Mouse (Mus musculus) liver, embryonic 16.5 days (tissue): ENCODE results near the gene Ttll7. TPM values are rescaled to one million over a fixed set of nuclear protein-coding genes. Genes with fewer than 3 reads are reported as not detected.

ENCODE experiments used
- ATAC-seq: fragments of 200-750 bp; cut with Nextera tagmentation; 2 replicates; pipeline ENCODE4 v1.8.0; 2017; ENCODE audit warnings: low read depth, mild to moderate bottlenecking, moderate number of reproducible peaks, moderate library complexity
- H3K27ac ChIP-seq: fragments of 300-500 bp; sonication (generic); 2 replicates; pipeline ENCODE4 v1.5.1; 2014; ENCODE audit warnings: mild to moderate bottlenecking, low read length
- H3K27me3 ChIP-seq: fragments of 300-500 bp; sonication (generic); 2 replicates; pipeline ENCODE4 v1.6.1; 2014; ENCODE audit warnings: low read depth, low read length, mixed read lengths; ENCODE audit not compliant: control insufficient read depth, insufficient read depth
- H3K36me3 ChIP-seq: fragments of 300-500 bp; sonication (generic); 2 replicates; pipeline ENCODE4 v1.6.1; 2014; ENCODE audit warnings: mild to moderate bottlenecking; ENCODE audit not compliant: control insufficient read depth, insufficient read depth
- H3K4me1 ChIP-seq: fragments of 300-500 bp; sonication (generic); 2 replicates; pipeline ENCODE4 v1.6.1; 2014; ENCODE audit warnings: low read depth, low read length, mixed read lengths; ENCODE audit not compliant: control insufficient read depth
- H3K4me2 ChIP-seq: fragments of 300-500 bp; sonication (generic); 2 replicates; pipeline ENCODE4 v1.6.1; 2014; ENCODE audit warnings: low read depth, low read length, mixed read lengths
- H3K4me3 ChIP-seq: fragments of 300-500 bp; sonication (generic); 2 replicates; pipeline ENCODE4 v1.5.1; 2014; ENCODE audit warnings: low read depth, mild to moderate bottlenecking, low read length
- H3K9ac ChIP-seq: fragments of 300-500 bp; sonication (generic); 2 replicates; pipeline ENCODE4 v1.6.1; 2014; ENCODE audit warnings: low read depth, low read length
- H3K9me3 ChIP-seq: fragments of 300-500 bp; sonication (generic); replicated peaks from 2 replicates; pipeline ENCODE4 v1.6.1; 2016; ENCODE audit warnings: low read length; ENCODE audit not compliant: control insufficient read depth
- WGBS: fragments of 180-500 bp; shearing (Covaris S2); extraction: QIAGEN DNeasy Blood & Tissue Kit; methylation state at CpG from one replicate; pipeline ENCODE4 v1.1.7; 2014; ENCODE audit not compliant: insufficient replicate concordance; 5-methylcytosine and 5-hydroxymethylcytosine counted together
- polyA plus RNA-seq: library from polyadenylated mRNA; unstranded; fragments of >200 nt; fragmentation: Nextera tagmentation; extraction: Ambion mirVana; gene quantifications from 2 replicates; pipeline ENCODE4 v1.2.1, GENCODE M21; 2015

Ttll7 gene
- polyA plus RNA-seq, 1 experiment from 2014 or later = 0.48 TPM

GRCm38 (mm10) chr3:146945887-146946286 is 93.7 kb downstream of the Ttll7 start:
- Histone ChIP-seq H3K36me3 (no peaks in the 10 kb centered on the region), H3K4me3 (peak overlapping the region; percentile 41), H3K27ac (no peak overlapping the region), H3K27me3 (no peaks in the 10 kb centered on the region), H3K4me1 (no peaks in the 10 kb centered on the region), H3K4me2 (peak overlapping the region; percentile 64), H3K9me3 (no peaks in the 10 kb centered on the region), H3K9ac (no peak overlapping the region)
- no peak for ATAC-seq
- WGBS = under 1% methylated on average over 13 of the region's 13 CpGs

- no peak overlapping the region for H3K4me2 ChIP-seq
- ATAC-seq = no peak
- whole genome bisulfite sequencing = 63% methylated on average over 8 of the region's 8 CpGs
- H3K9me3 ChIP-seq = no peaks in the 10 kb centered on the region
- no peak overlapping the region for H3K27ac ChIP-seq
- no peaks in the 10 kb centered on the region for H3K4me1 ChIP-seq
- H3K27me3 ChIP-seq = no peaks in the 10 kb centered on the region
- no peaks in the 10 kb centered on the region for H3K36me3 ChIP-seq
- no peak overlapping the region for H3K9ac ChIP-seq
- no peak overlapping the region for H3K4me3 ChIP-seq
These were observed 94.5 kb downstream of the Ttll7 start for GRCm38 (mm10) chr3:146946641-146947040.

- Histone ChIP-seq H3K4me3 (no peak overlapping the region), H3K9me3 (no peaks in the 10 kb centered on the region), H3K4me1 (no peaks in the 10 kb centered on the region), H3K36me3 (no peaks in the 10 kb centered on the region), H3K27me3 (no peaks in the 10 kb centered on the region), H3K4me2 (no peak overlapping the region), H3K9ac (no peak overlapping the region), H3K27ac (no peak overlapping the region)
- WGBS = 87% methylated on average over 8 of the region's 8 CpGs
- no peak for ATAC-seq
These were observed 104.6 kb downstream of the Ttll7 start for GRCm38 (mm10) chr3:146956792-146957191.

- Histone ChIP-seq H3K4me1 (no peaks in the 10 kb centered on the region), H3K9ac (no peak overlapping the region), H3K4me3 (no peak overlapping the region), H3K9me3 (no peaks in the 10 kb centered on the region), H3K36me3 (no peaks in the 10 kb centered on the region), H3K27me3 (no peaks in the 10 kb centered on the region), H3K4me2 (no peak overlapping the region), H3K27ac (no peak overlapping the region)
- ATAC-seq = no peak
These were observed 110.7 kb downstream of the Ttll7 start for GRCm38 (mm10) chr3:146962838-146963237.

- no peaks in the 10 kb centered on the region for H3K4me1 ChIP-seq
- H3K27ac ChIP-seq = no peak overlapping the region
- no peaks in the 10 kb centered on the region for H3K9me3 ChIP-seq
- no peak overlapping the region for H3K9ac ChIP-seq
- no peak overlapping the region for H3K4me2 ChIP-seq
- H3K4me3 ChIP-seq = no peak overlapping the region
- ATAC-seq = no peak
- no peaks in the 10 kb centered on the region for H3K36me3 ChIP-seq
- 33% methylated on average over 3 of the region's 3 CpGs for WGBS
- no peaks in the 10 kb centered on the region for H3K27me3 ChIP-seq
These were observed 112.2 kb downstream of the Ttll7 start for GRCm38 (mm10) chr3:146964384-146964783.

- H3K27ac ChIP-seq = no peak overlapping the region
- 57% methylated on average over 7 of the region's 7 CpGs for WGBS
These were observed 115.1 kb downstream of the Ttll7 start for GRCm38 (mm10) chr3:146967242-146967641.

GRCm38 (mm10) chr3:146967834-146968233 is 115.7 kb downstream of the Ttll7 start:
- no peaks in the 10 kb centered on the region for H3K27me3 ChIP-seq
- no peak overlapping the region for H3K9ac ChIP-seq
- H3K4me1 ChIP-seq = no peaks in the 10 kb centered on the region
- 58% methylated on average over 4 of the region's 4 CpGs for WGBS
- no peak for ATAC-seq
- no peak overlapping the region for H3K4me2 ChIP-seq
- H3K27ac ChIP-seq = no peak overlapping the region
- H3K36me3 ChIP-seq = no peaks in the 10 kb centered on the region
- H3K9me3 ChIP-seq = no peaks in the 10 kb centered on the region
- no peak overlapping the region for H3K4me3 ChIP-seq

More at GRCm38 (mm10) chr3:146967242-146967641, 115.1 kb downstream of the Ttll7 start:
- no peaks in the 10 kb centered on the region for H3K4me1 ChIP-seq
- ATAC-seq = no peak
- no peak overlapping the region for H3K4me3 ChIP-seq
- no peaks in the 10 kb centered on the region for H3K9me3 ChIP-seq
- no peak overlapping the region for H3K9ac ChIP-seq
- H3K36me3 ChIP-seq = no peaks in the 10 kb centered on the region
- no peak overlapping the region for H3K4me2 ChIP-seq
- no peaks in the 10 kb centered on the region for H3K27me3 ChIP-seq

- H3K27me3 ChIP-seq = no peaks in the 10 kb centered on the region
- H3K4me2 ChIP-seq = no peak overlapping the region
- 58% methylated on average over 3 of the region's 3 CpGs for WGBS
- H3K9me3 ChIP-seq = no peaks in the 10 kb centered on the region
- H3K4me3 ChIP-seq = no peak overlapping the region
- no peaks in the 10 kb centered on the region for H3K36me3 ChIP-seq
- H3K9ac ChIP-seq = no peak overlapping the region
- no peak overlapping the region for H3K27ac ChIP-seq
- no peak for ATAC-seq
- no peaks in the 10 kb centered on the region for H3K4me1 ChIP-seq
These were observed 126.1 kb downstream of the Ttll7 start for GRCm38 (mm10) chr3:146978272-146978671.

- Histone ChIP-seq H3K27ac (no peak overlapping the region), H3K4me3 (no peak overlapping the region), H3K4me2 (no peak overlapping the region), H3K27me3 (no peaks in the 10 kb centered on the region), H3K36me3 (no peaks in the 10 kb centered on the region), H3K9me3 (no peaks in the 10 kb centered on the region), H3K9ac (no peak overlapping the region), H3K4me1 (no peaks in the 10 kb centered on the region)
- no peak for ATAC-seq
- 38% methylated on average over 26 of the region's 26 CpGs for WGBS
These were observed 141.9 kb downstream of the Ttll7 start for GRCm38 (mm10) chr3:146993834-146994669.
